Mouse (Mus musculus) spleen, adult 2 months (tissue): ENCODE measurements around the gene Tmem223.

Experiments used
- CTCF ChIP-seq: fragments of 200-500 bp; IDR thresholded peaks from 2 replicates; pipeline ENCODE4 v1.5.1; 2011; ENCODE audit warnings: mild to moderate bottlenecking, inconsistent platforms; ENCODE audit not compliant: insufficient read depth, insufficient read length, insufficient replicate concordance; ENCODE audit errors: extremely low read depth
- POLR2A ChIP-seq: fragments of 200-500 bp; IDR thresholded peaks from 2 replicates; pipeline ENCODE4 v1.6.1; 2011; ENCODE audit warnings: low read depth, low read length, inconsistent platforms

- TF ChIP-seq POLR2A (no peak), CTCF (no peak)
These were observed 18.4 kb downstream of the Tmem223 start for GRCm38 (mm10) chr19:8789171-8789570.
